Mouse (Mus musculus) inflammation-experienced regulatory T-cells, adult 6 months (primary cell): ENCODE measurements around the gene Ptprt. TPM values are rescaled to one million over a fixed set of nuclear protein-coding genes. Genes with fewer than 3 reads are reported as not detected.

Experiments
- ATAC-seq: one replicate; pipeline ENCODE4 v1.8.0; 2017
- polyA plus RNA-seq, 3 experiments: library from polyadenylated mRNA; unstranded; fragments of 100-300 nt; shearing (Covaris generic); gene quantifications; one replicate each; pipeline ENCODE4 v1.2.1; 2017

Gene Ptprt
- not detected for polyA plus RNA-seq

DNA sequence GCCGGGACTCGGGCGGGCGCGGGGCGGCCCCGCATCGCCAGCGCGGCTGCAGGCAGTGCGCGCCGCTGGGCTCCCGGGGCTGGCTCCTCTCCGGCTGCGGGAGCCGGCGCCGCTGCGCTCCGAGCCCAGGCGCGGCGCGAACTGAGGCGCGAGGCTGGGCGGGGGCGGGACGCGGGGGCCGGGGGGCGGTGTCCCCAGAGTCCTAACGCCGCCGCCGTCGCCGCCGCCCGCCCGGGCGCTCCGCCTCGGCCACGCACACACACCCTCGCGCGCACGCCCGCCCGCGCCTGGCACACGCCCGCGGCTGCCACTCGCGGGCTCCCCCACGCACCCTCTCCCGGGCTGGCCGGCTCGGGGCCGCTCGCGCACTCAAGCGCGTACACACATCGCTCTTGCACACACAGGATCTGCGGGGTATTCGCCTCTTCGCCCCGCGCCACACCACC, at the start of gene Ptprt:
Gene Ptprt, minus strand, starts transcription at position 207 of the 446 bp plus-strand sequence.
- ATAC-seq: no peak

DNA sequence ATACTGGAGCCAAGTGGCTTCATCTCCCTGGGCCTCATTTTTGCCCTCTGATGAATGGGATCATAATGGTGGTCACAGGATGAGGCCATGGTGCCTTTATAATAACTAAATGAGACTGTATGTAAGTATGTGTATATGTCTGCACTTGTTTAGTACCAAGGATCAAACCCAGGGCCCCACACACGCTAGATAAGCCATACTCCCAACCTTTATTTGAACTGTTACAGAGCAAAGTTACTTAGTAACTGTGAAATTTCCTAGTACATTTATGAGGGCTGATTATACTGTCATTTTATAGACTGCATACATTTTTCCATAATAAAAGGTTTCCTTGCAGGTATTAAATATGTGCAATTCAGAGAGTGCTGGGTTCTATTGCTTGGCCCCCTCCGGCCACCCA, 49.5 kb upstream of the Ptprt start:
- no peak for ATAC-seq

DNA sequence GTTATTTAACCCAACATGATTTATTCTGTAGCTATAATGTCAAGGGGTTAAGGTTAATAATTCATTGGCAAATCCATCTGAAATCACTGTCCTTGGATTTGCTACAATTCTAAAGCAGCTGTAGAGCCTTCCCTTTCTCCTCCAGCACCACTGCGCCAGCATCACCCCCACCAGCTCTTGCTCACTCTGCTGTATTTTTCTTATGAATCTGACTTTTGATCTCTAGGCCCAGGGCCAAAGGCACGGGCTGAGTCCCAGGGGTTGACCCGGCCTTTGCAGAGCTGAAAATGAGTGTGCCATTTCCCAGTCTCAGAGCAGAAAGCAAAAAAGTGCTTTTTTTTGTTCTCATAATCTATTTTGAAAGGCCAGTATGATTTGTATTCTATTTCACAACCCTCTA, 38.7 kb upstream of the Ptprt start:
- no peak for ATAC-seq

DNA sequence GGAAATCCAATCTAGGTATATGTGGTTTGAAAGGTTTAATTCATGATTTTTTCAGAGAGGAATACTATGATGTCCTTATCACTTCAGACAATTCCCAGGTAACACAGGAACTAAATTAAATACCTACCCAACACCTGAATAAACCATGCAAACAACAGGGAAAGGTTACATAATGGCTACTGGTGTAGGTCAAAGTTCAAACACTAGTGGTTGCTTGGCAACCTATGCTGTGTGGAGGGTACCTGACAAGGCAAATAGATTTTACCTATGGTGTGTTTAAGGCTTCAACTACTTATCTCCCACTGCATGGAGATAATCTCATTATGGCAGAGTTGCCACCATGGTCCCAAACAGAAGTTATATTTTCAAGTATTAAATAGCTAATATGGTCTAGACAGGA, 38.1 kb upstream of the Ptprt start:
- ATAC-seq: no peak

DNA sequence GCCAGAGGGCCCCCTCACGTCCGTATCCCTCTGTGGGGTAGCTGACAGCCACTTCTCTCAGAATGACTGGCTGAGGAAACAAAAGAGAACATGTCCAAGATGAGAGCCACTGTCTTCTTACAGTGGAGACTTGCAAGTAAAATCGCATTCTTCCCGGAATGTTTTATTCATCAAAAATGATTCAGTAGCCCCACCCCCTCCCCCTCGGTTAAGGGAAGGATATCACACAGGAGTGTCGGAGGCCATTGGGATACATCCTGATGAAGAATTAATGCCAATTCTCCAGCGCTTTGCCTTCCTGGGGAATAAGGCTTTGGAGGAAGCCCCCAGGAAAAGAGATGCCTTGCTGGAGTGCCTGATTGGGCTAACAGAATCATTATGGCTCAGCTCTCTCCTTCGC, 37.1 kb upstream of the Ptprt start:
- ATAC-seq: no peak

DNA sequence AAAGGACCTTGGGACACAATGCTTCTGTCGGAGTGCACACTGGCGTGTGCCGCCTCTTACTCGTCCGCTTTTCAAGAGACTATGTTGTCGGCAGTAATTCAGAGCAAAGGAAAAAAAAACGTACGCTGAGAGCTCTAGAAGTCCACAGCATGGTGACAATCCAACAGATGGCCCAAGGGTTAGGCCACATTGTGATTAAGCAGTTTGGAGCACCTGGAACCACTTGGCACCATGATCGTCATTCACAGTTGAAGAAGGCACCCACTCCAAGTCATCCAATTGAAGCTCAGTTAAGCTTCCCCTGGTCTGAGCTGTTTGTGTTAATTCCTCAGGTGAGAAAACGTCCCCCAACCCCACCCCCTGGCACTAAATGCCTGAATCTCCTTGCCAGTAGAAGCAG, 36.2 kb upstream of the Ptprt start:
- ATAC-seq: no peak

DNA sequence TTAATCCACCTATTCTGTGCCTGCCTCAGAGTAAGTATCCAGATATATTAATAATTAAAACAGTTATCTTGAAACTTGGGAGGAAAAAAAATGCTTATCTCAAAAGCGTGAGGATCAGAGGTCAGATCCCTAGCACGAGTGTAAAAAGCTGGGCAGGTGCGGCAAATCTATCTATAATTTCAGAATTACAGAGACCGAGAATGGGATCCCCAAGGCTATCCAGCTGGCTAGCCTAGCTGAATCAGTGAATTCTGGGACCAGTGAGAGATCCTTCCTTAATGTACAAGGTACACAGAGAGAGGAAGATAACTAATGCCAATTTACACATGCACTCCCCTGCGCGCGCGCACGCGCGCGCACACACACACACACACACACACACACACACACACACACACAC, 31.2 kb upstream of the Ptprt start:
- ATAC-seq: no peak

DNA sequence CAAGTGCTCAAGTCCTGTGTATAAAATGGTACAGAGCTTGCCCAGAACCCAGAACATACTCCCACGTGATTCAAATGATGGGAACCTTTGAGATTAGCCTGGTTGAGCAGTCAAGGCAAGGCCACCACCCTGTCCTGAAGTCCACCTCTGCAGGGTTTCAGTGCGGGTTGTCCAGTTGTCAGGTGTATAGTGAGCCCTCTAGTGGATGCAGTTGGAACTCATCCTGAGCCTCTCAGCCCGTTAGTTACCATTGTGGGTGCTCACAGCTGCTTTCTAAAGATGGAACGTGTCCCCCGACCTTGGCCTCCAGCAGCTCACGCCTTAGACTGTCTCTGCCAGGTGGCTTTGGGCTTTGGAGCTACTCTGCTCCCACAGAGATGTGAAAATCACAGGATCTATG, 21.7 kb upstream of the Ptprt start:
- no peak for ATAC-seq

DNA sequence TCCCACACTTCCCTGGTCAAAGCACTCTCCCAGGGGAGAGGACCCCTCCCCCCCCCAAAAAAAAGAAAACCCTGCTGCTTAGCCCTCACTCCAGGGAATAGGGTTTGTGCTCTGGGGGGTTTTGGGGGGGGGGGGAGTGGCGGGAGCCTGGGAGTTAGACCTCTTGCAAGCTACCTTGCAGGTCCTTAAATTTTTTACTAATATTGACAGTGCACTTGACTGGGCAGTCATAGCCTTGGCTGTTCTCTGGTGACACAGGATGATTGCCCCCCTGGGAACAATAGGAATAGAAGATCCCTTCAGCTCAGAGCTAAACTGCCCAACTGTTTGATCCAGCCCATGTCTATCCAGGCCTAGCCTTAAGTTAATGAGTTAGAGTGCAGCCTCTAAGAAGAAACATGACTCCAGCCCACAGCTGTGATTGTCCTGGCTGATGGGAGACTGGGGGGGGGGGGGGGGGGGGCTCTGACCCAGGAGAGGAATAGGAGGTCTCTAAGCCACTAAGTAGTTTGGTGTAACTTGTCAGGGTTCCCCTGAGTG, 1.6 kb upstream of the Ptprt start:
- no peak for ATAC-seq

DNA sequence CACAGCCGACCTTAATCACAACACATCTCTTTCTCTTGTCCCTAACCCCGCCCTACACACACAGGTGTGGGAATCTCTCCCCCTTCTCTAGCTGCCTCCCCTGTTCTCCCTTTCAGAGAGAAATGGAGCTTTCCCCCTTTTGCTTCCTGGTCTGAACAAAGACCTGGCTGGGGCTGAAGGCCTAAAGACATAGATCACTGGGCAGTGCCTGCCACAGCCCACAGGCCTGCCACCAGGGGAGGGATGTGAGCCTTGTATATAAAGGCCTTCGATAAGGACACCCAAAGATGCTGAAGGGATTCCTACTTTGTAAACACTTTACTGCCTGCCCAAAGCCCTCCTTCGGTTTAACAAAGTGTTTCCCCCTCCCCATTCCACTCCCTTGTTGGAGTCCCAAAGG, 786 bp upstream of the Ptprt start:
- no peak for ATAC-seq

DNA sequence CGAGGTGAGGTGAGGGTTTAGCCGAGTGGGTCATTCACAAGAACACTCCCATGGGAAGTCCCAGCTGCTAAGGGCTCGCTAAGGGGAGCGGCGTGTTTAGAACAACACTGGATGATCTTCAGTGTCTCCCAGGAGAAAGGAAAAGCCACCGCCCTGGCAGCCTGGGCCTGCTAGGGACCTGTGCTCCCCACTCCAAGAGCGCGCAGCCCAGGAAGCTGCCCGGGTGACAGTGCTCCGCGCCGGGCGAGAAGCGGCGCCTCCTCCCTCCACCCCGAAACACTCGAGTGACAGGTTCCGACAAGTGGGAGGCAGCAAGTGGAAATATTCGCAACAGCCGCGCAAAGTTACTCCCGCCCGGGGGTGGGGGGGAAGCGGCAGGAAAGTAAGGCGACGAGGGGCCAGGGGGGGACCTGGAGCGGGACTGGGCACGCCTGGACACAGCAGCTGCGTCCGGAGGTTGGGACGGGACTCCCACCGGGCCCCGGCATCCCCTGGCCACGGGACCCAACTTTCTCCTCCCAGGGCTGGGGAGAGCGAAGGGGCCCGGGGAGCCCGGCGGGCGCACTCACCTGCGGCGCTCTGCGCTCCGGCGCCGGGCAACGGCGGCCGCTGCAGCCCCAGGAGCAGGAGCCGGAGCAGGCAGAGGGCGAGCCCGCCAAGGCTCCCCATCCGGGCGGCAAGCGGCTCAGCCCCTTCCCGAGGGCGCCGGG, 561 bp downstream of the Ptprt start:
- no peak for ATAC-seq

DNA sequence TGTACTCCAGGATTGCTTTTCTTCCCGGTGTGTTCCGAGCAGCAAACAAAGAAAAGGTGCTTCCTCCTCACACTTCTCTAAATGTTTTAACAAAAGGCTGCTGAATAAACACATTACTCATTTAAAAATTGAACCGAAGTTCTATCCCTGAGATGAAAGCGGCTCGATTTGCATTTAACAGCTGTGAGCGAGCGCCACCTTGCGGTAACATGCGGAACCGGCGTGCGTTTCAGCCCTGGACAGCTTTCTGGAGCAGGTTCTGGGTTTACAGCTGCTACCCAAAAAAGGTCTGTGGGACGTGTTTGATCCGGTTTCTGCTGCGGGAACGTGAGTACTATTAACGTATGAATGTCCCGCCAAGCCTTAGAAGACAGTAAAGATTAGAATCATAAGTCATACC, 1.9 kb downstream of the Ptprt start:
- ATAC-seq: no peak

DNA sequence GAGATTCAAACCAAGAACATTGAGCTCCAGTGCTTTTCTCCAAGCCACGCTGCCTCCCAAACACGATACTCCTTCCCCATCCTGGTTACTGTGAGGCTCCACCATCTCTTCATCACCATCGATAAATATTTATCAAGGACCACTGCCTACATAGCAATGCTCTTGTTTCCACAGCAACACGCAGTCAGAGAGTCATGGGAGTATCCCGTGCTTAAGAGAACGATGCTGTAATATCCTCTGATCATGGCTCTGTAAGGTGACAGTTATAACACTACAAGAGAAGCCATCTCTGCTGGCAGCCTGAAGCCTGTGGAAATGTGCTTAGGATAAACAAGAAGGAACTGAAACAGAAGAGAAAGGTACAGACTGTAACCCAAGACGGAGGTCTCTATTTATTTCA, 3.4 kb downstream of the Ptprt start:
- no peak for ATAC-seq

DNA sequence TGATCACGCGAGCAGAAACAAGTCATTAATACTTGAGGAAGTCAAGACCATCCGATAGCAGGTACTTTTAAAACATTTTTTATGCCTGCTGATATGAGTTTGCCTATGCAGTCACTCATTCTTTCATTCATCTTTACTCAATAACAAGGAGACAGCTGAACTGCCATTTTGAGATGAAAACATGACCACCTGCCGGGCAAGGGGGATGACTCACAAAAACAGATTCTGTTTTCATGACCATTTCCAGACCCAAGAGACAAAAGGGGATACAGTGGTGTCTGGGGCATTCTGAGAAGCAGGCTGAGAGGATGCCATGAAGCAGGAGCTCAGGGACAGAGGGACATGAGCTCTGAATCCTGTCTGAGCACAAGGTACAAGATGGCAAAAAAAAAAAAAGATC, 6.5 kb downstream of the Ptprt start:
- ATAC-seq: no peak

DNA sequence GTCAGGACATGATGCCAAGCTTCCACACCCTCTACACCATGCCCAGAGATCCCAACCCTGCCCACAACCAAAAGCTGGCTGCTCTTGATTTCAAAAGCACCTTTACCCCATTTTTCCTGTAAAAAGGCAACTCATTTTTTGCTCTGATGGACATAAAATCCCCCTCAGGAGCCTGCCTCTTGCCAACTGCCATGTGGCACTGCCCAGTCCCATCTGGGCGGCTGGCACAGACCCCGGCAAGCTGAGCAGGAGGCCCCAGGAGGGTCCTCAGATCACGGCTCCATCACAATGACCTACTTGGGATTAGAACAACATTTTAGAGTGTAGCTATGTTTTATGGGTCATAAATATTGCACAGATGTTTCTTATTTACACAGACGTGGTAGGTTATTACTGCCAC, 22.3 kb downstream of the Ptprt start:
- no peak for ATAC-seq

DNA sequence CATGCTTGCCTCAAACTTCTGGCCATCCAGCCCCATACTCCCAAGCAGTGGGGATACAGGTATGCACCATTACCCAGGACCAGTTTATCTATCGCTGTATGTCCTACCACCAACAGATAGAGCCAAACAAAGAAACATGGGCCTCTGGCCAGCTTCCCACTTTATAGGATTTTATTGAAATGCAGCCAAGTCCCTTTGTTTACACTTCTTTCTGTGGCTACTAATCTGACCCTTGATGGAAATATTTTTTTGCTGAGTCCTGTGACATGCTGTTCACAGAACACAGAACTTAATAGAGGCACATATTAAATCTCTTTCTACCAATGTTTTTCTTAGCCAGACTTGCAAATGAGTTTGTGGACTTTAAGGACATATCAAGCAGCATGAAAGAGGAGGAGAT, 23.4 kb downstream of the Ptprt start:
- no peak for ATAC-seq

DNA sequence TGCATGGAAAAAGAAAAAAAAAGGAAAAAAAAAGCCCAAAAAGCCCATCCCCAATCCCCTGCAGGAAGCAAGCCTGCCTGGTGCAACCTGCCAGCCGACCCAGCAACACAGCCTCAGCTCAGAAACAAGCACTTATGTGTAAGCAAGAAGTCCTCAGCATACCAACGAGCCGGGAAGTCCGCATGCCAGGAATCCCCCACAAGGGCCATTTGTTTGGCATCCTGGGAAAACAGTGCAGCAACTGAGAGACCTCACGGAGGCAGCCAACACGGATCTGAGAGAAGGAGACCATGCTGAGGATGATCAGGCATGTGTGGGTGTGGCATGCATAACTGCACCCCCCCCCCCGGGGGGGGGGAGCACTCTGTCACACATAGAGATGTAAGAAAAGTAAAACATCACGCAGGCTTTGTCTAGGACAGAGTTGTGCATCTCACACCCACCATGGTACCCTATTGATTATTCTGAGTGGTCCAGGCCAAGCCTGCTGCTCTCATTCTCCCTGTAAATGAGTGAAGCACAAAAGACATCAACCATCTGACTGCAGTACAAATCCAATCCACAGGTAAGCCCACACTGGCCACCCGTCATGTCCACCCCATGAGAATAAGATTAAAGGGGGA, 24.4 kb downstream of the Ptprt start:
- ATAC-seq: no peak

DNA sequence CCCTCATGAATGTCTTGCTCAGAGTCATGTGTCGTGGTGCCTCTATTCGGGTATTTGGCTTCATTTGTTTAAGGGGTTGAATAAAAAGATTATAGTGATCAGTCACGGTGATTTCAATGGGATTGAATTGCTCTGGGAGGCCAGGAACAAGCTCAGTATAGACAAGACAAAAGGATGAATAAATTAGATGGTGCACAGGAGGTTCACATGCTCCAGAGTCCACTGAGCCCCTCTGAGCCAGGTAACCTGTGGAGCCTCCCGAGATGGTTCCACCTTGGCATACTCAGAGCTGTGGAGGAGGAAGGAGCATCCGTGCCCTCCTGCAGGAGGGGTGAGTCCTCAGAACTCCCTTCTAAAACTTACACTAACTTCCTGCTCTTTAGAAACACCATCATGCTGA, 26.0 kb downstream of the Ptprt start:
- no peak for ATAC-seq

DNA sequence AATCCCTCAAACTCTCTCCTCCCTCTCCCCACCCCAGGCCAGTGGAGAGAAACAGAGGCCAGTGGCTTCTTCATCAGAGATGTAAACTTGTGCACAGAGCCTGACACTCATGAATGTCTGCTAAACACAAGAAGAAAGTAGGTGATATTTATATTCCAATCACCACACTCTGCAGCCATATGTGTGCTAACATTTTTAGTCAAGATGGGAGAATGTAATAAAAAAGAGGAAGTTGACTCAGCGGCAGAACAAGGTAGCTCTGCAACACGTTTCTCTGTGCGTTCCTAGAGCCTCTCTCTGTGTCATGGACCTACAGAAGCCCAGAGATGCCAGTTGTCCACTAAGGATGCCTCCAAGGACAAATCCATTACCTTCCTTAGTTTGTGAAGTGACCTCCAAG, 34.9 kb downstream of the Ptprt start:
- ATAC-seq: no peak

DNA sequence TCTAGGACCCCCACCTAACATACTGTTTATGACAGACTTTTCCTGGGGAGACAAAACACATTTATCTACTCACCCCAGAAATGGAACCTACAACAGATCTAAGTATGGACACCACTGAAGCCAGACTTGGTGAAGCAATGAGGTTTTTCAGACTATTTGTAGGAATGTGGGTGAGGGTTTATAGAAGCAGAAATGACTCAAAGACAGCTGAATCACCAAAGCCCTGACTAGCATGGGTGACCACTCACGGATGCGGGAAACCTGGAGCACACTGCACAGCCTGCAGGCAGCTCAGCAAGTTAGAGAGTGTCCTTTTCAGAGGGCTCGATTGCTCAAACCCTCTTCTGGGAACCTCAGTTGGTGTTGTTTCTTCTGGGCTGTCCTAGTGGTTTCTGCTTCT, 36.2 kb downstream of the Ptprt start:
- no peak for ATAC-seq

DNA sequence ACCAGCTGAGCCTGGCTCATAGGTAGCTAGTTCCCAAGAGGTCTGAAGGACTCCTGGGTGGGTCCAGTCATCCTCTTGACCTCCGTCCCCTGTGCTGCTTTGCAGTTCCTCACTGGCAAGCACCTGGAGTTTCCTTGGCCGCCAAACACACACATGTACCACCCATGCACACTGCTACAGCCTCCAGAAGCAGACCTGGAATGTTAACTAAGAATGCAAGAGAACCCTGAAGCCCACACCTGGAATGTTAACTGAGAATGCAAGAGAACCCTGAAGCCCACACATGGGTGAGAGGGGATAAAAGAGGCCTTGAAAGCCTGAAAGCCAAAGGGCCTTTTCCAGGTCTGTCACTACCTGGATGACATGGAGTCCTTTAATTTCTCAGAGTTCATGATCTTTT, 46.7 kb downstream of the Ptprt start:
- ATAC-seq: no peak

DNA sequence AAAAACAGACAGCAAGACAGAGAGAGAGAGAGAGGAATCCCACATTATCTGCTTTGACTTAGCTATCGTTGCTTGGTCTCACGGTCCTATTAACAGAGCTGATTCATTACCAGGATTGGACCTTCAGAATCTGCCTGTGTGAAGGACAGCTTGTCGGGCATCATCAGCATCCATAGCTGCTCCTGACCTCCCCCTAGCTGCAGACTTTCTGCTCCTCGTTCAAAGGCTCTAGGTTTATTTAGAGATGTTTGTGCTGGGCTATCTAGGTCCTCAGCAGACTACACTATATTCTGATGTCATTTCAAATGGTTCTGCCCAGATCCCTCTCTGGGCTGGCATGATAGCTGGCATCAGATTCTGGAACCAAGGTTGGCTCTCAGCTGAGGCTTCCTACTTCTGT, 47.5 kb downstream of the Ptprt start:
- ATAC-seq: no peak

DNA sequence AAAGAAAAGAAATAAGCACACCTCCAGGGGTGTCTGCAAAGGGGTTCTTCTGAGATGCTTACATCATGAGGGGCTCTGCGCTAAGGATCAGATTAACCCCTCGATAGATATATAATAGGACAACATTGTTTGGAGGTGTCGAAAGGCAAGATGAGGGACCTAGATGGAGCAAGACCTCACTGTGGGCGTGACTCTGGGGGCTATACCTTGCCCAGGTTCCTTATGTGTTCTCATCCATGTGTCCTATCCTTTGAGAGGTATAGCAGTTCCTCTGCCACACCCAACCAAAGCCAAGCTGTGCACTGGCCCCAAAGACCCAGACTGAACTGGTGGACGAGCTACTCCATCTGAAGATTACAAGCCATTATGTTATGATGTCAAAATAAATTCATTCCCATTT, 58.2 kb downstream of the Ptprt start:
- no peak for ATAC-seq

DNA sequence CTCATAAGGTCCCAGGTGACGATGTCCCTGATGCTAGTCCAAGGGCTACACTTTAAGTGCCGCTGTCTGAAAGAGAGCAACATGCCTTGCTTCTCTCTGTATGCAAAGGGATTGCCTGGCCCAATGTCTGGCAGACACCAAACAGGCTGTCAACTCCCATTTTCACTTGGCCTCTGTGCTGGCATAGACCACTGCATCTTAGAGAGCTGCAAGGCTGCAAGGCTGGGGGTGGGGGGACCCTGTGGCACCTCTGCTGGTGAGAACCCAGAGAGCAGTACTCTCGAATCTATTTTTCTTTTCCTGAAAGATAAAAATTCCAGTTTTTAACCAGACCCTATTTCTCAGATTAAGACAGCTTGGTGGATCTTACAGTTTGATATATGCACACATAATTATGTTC, 69.6 kb downstream of the Ptprt start:
- ATAC-seq: no peak

DNA sequence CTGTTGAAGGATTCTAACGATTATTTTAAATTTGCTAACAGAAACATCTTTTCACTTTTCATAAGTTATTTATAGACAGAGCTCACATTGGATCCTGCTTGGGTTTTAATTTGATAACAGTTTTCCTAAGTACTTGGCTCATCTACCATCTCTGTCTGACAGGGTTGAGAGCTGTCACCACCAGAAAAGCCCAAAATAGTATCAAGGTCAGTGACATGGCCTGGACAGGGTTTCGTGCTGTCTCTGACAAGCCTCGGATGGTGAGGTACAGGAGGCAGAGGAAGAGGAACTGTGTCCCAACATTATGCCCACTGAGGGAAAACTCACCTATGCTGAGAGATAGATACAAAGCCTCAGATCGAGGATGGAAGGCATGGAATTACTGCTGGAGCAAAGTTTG, 79.3 kb downstream of the Ptprt start:
- ATAC-seq: no peak
